Mouse (Mus musculus): Measurements from ENCODE around the gene Anpep. TPM values are rescaled to one million over a fixed set of nuclear protein-coding genes. Genes with fewer than 3 reads are reported as not detected.

The Anpep gene
- polyA plus RNA-seq, 1 experiment: 80.7 TPM

DNA sequence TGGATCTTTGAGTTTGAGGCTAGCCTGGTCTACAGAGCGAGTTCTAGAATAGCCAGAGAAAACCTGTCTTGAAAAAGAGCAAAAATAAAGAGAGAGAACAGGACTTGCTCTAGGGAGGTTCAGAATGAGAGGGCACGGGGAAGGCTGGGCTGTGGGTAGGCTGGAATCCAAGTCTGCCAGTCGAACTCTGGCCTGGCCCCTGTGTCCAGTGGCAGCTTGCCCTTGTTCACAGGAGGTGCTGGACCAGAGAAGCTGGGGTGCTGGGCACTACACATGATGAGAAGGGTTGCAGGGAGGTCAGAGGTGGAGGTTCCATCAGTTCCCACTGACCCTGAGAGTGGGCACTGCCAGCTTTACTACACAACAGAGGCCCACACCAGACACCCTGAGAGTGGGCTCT is 32.5 kb downstream of the Anpep start:
- Histone ChIP-seq H3K4me1 (ENCODE audit: control insufficient read depth, insufficient read depth, low read length) (peaks cover 6% of the 10 kb centered on the region), H3K4me3 (replicated peaks; ENCODE audit: extremely low read depth, low read depth, low read length) (no peak overlapping the region)
- no peak for DNase-seq
- TF ChIP-seq CTCF (IDR thresholded peaks at IDR 0.05; ENCODE audit: insufficient read depth, low read length): no peak
- TF ChIP-seq POLR2A (IDR thresholded peaks at IDR 0.05; ENCODE audit: borderline replicate concordance, extremely low read depth, low read depth, low read length): no peak
- WGBS: 70% methylated on average over 3 of the region's 3 CpGs

DNA sequence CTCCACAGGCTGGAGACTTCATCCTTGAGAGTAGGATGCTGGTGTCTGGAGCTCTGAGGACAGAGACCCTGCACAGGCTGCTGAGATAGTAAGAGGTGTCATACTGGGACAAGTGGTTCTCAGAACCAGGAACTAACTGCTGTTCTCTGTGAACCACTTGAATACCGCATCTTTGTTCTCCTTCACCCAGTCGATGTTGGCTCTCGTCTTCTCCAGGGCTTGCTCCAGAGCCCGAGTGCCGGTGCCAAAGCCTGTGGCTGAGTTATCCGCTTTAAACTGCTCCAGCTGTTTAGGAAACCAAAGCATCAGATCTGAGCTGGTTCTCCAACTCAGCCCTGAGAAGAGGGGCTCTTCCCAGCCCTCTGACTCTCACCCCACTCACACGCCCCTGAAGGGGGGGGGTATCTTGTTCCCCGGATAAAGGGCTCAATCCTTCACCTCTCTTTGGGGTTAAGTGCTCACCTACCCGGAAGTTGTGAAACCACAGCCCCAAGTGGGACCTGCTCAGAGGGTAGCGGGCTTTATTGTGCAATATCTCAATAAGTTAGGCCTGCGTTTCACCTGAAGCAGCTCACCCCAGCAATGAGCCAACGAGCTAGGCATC is 38.7 kb downstream of the Anpep start:
- peak; percentile 69 for DNase-seq
- TF ChIP-seq CTCF (IDR thresholded peaks at IDR 0.05; ENCODE audit: insufficient read depth, low read length) (no peak), POLR2A (IDR thresholded peaks at IDR 0.05; ENCODE audit: borderline replicate concordance, extremely low read depth, low read depth, low read length) (no peak)
- 63% methylated on average over 12 of the region's 12 CpGs for WGBS
- H3K4me1 ChIP-seq (ENCODE audit: control insufficient read depth, insufficient read depth, low read length): peaks cover 5% of the 10 kb centered on the region; the same call in 1 of the 2 replicates
- no peak overlapping the region for H3K4me3 ChIP-seq (replicated peaks; ENCODE audit: extremely low read depth, low read depth, low read length)

DNA sequence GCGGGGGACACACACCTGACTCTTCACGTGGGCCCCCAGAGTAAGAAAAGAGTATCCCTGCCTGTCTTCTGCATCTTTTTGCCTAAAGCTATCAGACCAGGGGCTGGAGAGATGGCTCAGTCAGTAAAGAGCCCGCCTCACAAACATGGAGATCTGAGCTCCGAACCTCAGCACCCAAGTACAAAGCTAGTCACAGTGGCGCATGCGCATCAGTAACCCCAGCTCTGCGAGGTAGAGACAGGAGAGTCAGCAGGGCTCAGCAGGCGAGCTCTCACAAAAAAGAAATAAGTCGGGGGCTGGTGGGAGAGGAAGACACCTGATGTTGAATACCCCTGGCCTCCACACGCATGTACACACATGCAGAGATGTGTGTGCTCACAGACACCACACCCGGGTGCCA is 40.9 kb downstream of the Anpep start:
- no peak for DNase-seq
- TF ChIP-seq POLR2A (IDR thresholded peaks at IDR 0.05; ENCODE audit: borderline replicate concordance, extremely low read depth, low read depth, low read length) (no peak), CTCF (IDR thresholded peaks at IDR 0.05; ENCODE audit: insufficient read depth, low read length) (no peak)
- Histone ChIP-seq H3K4me3 (replicated peaks; ENCODE audit: extremely low read depth, low read depth, low read length) (no peak overlapping the region), H3K4me1 (ENCODE audit: control insufficient read depth, insufficient read depth, low read length) (peaks cover 5% of the 10 kb centered on the region; the same call in 1 of the 2 replicates)
- WGBS: 71% methylated on average over 11 of the region's 11 CpGs

DNA sequence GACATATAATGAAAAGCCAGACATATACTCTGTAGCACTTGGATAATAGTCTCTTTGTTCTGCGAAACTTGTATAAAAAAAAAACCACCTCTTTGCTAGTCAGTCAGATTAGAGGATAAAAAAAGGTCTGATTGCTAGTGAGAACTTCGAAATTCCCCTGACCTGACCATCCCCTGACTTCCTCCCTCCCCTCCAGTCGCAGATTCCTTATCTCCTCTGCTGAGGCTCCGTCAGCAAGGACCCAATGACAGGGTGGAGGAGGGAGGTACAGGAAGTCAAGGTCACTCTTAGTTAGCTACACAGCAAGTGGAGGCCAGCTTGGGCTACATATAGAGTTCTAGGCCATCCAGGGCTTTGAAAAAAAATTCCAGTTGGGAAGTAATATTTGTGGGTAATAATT is 41.3 kb downstream of the Anpep start:
- peaks cover 5% of the 10 kb centered on the region; the same call in 1 of the 2 replicates for H3K4me1 ChIP-seq (ENCODE audit: control insufficient read depth, insufficient read depth, low read length)
- DNase-seq: no peak
- H3K4me3 ChIP-seq (replicated peaks; ENCODE audit: extremely low read depth, low read depth, low read length): no peak overlapping the region
- 32% methylated on average over 4 of the region's 4 CpGs for WGBS
- no peak for TF ChIP-seq POLR2A (IDR thresholded peaks at IDR 0.05; ENCODE audit: borderline replicate concordance, extremely low read depth, low read depth, low read length)
- TF ChIP-seq CTCF (IDR thresholded peaks at IDR 0.05; ENCODE audit: insufficient read depth, low read length): no peak

DNA sequence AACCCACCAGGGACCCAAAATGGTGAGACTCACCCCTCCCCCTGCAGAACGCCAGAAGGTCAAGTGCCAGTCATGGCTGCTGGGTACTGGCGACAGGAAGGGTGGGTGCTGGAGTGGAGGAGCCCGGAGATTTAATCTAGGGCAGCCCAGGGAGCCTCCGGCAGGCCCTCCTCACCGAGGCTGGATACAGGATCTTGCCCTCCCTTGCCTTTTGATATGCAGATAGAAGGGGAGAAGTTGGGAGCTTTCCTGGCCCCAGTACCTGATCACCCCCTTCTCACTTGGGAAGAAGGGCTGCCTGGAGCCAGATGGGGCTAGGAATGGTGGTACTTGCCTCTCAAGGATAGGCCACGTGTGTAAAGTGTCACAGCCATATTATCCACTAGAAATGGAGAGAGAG is 42.5 kb downstream of the Anpep start:
- H3K4me3 ChIP-seq (replicated peaks; ENCODE audit: extremely low read depth, low read depth, low read length): no peak overlapping the region
- H3K4me1 ChIP-seq (ENCODE audit: control insufficient read depth, insufficient read depth, low read length): peaks cover 5% of the 10 kb centered on the region; the same call in 1 of the 2 replicates
- no peak for DNase-seq
- WGBS: 16% methylated on average over 6 of the region's 6 CpGs
- no peak for TF ChIP-seq CTCF (IDR thresholded peaks at IDR 0.05; ENCODE audit: insufficient read depth, low read length)
- no peak for TF ChIP-seq POLR2A (IDR thresholded peaks at IDR 0.05; ENCODE audit: borderline replicate concordance, extremely low read depth, low read depth, low read length)

GRCm38 (mm10) chr7:79813409-79813808 is 47.5 kb downstream of the Anpep start:
- DNase-seq: no peak
- no peak overlapping the region for H3K4me3 ChIP-seq (replicated peaks; ENCODE audit: extremely low read depth, low read depth, low read length)
- TF ChIP-seq CTCF (IDR thresholded peaks at IDR 0.05; ENCODE audit: insufficient read depth, low read length): no peak
- no peak for TF ChIP-seq POLR2A (IDR thresholded peaks at IDR 0.05; ENCODE audit: borderline replicate concordance, extremely low read depth, low read depth, low read length)
- 59% methylated on average over 1 of the region's 1 CpGs for WGBS
- peaks cover 3% of the 10 kb centered on the region; the same call in 1 of the 2 replicates for H3K4me1 ChIP-seq (ENCODE audit: control insufficient read depth, insufficient read depth, low read length)

- TF ChIP-seq CTCF (IDR thresholded peaks at IDR 0.05; ENCODE audit: insufficient read depth, low read length) (no peak), POLR2A (IDR thresholded peaks at IDR 0.05; ENCODE audit: borderline replicate concordance, extremely low read depth, low read depth, low read length) (no peak)
- WGBS: 14% methylated on average over 71 of the region's 71 CpGs
- Histone ChIP-seq H3K4me1 (ENCODE audit: control insufficient read depth, insufficient read depth, low read length) (peaks cover 2% of the 10 kb centered on the region; the same call in 1 of the 2 replicates), H3K4me3 (replicated peaks; ENCODE audit: extremely low read depth, low read depth, low read length) (no peak within 1 kb of the TSS)
- peak; percentile 69 for DNase-seq
Observed at GRCm38 (mm10) chr7:79810611-79811506, 50.0 kb downstream of the Anpep start, which contains the start of gene Mesp2. Gene Mesp2 (plus strand): TSS chr7:79810727.

GRCm38 (mm10) chr7:79808561-79808960 is 52.3 kb downstream of the Anpep start:
- no peak for TF ChIP-seq CTCF (IDR thresholded peaks at IDR 0.05; ENCODE audit: insufficient read depth, low read length)
- TF ChIP-seq POLR2A (IDR thresholded peaks at IDR 0.05; ENCODE audit: borderline replicate concordance, extremely low read depth, low read depth, low read length): no peak
- Histone ChIP-seq H3K4me3 (replicated peaks; ENCODE audit: extremely low read depth, low read depth, low read length) (no peak overlapping the region), H3K4me1 (ENCODE audit: control insufficient read depth, insufficient read depth, low read length) (peaks cover 2% of the 10 kb centered on the region; the same call in 1 of the 2 replicates)
- DNase-seq: no peak
- 69% methylated on average over 7 of the region's 7 CpGs for WGBS

- no peak for DNase-seq
- Histone ChIP-seq H3K4me3 (replicated peaks; ENCODE audit: extremely low read depth, low read depth, low read length) (no peak overlapping the region), H3K4me1 (ENCODE audit: control insufficient read depth, insufficient read depth, low read length) (no peaks in the 10 kb centered on the region)
- TF ChIP-seq CTCF (IDR thresholded peaks at IDR 0.05; ENCODE audit: insufficient read depth, low read length) (no peak), POLR2A (IDR thresholded peaks at IDR 0.05; ENCODE audit: borderline replicate concordance, extremely low read depth, low read depth, low read length) (no peak)
- 31% methylated on average over 2 of the region's 2 CpGs for WGBS
Observed at GRCm38 (mm10) chr7:79803887-79804286, 57.0 kb downstream of the Anpep start.

Data from lung, adult 2 months (tissue).